Mouse (Mus musculus) hindbrain, embryonic 12.5 days (tissue): ENCODE measurements around the gene Fads3. TPM values are rescaled to one million over a fixed set of nuclear protein-coding genes. Genes with fewer than 3 reads are reported as not detected.

Experiments used
- ATAC-seq: fragments of 200-750 bp; cut with Nextera tagmentation; 2 replicates; pipeline ENCODE4 v1.8.0; 2017; ENCODE audit warnings: moderate TSS enrichment; ENCODE audit not compliant: low FRiP score
- H3K27ac ChIP-seq: fragments of 300-500 bp; sonication (generic); 2 replicates; pipeline ENCODE4 v1.5.1; 2016; ENCODE audit warnings: mild to moderate bottlenecking
- H3K27me3 ChIP-seq: fragments of 300-500 bp; sonication (generic); 2 replicates; pipeline ENCODE4 v1.6.1; 2016; ENCODE audit warnings: mild to moderate bottlenecking
- H3K36me3 ChIP-seq: fragments of 300-500 bp; sonication (generic); 2 replicates; pipeline ENCODE4 v1.6.1; 2016; ENCODE audit warnings: mild to moderate bottlenecking
- H3K4me1 ChIP-seq: fragments of 300-500 bp; sonication (generic); 2 replicates; pipeline ENCODE4 v1.6.1; 2016
- H3K4me2 ChIP-seq: fragments of 300-500 bp; sonication (generic); replicated peaks from 2 replicates; pipeline ENCODE4 v1.6.1; 2016; ENCODE audit warnings: mild to moderate bottlenecking
- H3K4me3 ChIP-seq: fragments of 300-500 bp; sonication (generic); 2 replicates; pipeline ENCODE4 v1.5.1; 2016; ENCODE audit warnings: mild to moderate bottlenecking
- H3K9ac ChIP-seq: fragments of 300-500 bp; sonication (generic); 2 replicates; pipeline ENCODE4 v1.6.1; 2016; ENCODE audit warnings: mild to moderate bottlenecking, moderate library complexity
- H3K9me3 ChIP-seq: fragments of 300-500 bp; sonication (generic); replicated peaks from 2 replicates; pipeline ENCODE4 v1.6.1; 2016; ENCODE audit warnings: mild to moderate bottlenecking
- WGBS: fragments of 180-500 bp; shearing (Covaris S2); methylation state at CpG from one replicate; pipeline ENCODE4 v1.1.7; 2016; 5-methylcytosine and 5-hydroxymethylcytosine counted together
- polyA plus RNA-seq: library from polyadenylated mRNA; unstranded; fragments of >200 nt; fragmentation: Nextera tagmentation; extraction: Ambion mirVana; gene quantifications from 2 replicates; pipeline ENCODE4 v1.2.1, GENCODE M21; 2016

The Fads3 gene
- polyA plus RNA-seq, 1 experiment from 2014 or later, result 13.1 TPM

DNA sequence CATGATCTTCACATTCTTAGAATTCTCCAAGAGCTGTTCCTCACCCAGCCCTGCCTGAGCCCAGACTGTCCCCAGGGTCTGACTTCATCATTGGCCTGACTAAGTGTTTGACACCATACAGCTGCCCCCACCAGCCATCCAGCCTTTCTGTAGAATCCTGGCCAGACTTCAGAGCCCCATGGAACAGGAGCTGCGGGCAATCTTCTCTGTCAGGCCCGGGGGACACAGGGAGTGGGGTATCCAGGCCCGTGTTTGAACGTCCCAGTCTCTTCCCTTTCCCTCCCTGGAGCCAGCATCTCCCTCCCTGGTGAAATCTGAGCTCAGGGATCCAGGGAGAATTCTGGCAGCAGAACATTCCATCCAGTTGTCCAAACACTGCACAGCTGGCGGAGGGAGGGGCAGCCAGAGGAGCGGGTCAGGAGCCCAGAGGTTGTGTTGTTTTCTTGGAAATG is 28.5 kb upstream of the Fads3 start:
- 53% methylated on average over 6 of the region's 6 CpGs for WGBS
- Histone ChIP-seq H3K36me3 (no peaks in the 10 kb centered on the region), H3K4me2 (no peak overlapping the region), H3K27me3 (no peaks in the 10 kb centered on the region), H3K4me1 (peaks cover 19% of the 10 kb centered on the region), H3K9ac (no peak overlapping the region), H3K27ac (peak overlapping the region; percentile 69; the same call in 1 of the 2 replicates), H3K9me3 (no peaks in the 10 kb centered on the region), H3K4me3 (no peak overlapping the region)
- ATAC-seq, result no peak

DNA sequence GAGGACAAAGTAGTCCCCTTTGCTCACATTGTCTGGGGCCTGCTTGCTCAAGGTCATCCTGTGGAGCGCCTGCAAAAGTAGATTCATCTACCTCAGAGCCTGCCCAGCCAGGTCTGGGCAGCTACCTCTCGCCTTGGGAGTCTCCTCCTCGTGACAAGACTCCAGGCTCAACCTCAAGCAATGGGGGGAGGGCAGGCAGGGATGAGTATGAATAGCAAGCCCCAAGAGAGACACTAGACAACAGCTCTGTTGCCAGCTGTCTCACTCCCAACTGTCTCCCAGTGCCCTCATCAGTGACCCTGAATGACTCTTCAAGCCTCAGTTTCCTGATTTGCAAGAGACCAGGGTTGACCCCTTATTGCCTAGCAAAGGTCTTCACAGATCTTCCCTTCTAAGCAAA is 28.0 kb upstream of the Fads3 start:
- no peak for ATAC-seq
- Histone ChIP-seq H3K27me3 (no peaks in the 10 kb centered on the region), H3K27ac (peak overlapping the region; percentile 71), H3K9ac (no peak overlapping the region; the same call in 1 of the 2 replicates), H3K9me3 (no peaks in the 10 kb centered on the region), H3K36me3 (no peaks in the 10 kb centered on the region), H3K4me1 (peaks cover 21% of the 10 kb centered on the region), H3K4me3 (no peak overlapping the region), H3K4me2 (no peak overlapping the region)
- 44% methylated on average over 3 of the region's 3 CpGs for WGBS

DNA sequence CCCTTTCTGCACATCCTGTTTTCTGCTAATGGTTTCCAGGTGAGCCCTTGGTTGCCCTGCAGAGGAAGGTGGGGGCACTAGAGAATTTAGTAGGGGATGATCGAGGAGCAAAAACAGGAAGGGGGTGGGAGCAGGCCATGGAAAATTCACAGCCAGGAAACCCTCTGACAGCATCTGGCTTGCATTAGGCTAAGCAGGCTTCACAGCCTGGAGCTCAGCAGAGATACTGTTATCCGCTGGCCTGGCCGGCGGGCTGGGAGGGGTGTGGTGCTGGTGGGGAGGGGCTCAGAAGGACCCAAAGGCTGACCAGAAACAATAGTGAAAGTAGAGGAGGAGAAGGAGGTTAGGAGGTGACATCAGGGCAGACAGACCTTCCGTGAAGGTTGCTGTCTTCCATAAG is 27.5 kb upstream of the Fads3 start:
- H3K9ac ChIP-seq, result no peak overlapping the region; the same call in 1 of the 2 replicates
- 70% methylated on average over 5 of the region's 5 CpGs for WGBS
- H3K4me2 ChIP-seq, result no peak overlapping the region
- H3K4me1 ChIP-seq, result peaks cover 25% of the 10 kb centered on the region
- H3K9me3 ChIP-seq, result no peaks in the 10 kb centered on the region
- H3K4me3 ChIP-seq, result no peak overlapping the region
- H3K27ac ChIP-seq, result no peak overlapping the region
- ATAC-seq, result no peak
- H3K27me3 ChIP-seq, result peaks cover under 1% of the 10 kb centered on the region; the same call in 1 of the 2 replicates
- H3K36me3 ChIP-seq, result no peaks in the 10 kb centered on the region

DNA sequence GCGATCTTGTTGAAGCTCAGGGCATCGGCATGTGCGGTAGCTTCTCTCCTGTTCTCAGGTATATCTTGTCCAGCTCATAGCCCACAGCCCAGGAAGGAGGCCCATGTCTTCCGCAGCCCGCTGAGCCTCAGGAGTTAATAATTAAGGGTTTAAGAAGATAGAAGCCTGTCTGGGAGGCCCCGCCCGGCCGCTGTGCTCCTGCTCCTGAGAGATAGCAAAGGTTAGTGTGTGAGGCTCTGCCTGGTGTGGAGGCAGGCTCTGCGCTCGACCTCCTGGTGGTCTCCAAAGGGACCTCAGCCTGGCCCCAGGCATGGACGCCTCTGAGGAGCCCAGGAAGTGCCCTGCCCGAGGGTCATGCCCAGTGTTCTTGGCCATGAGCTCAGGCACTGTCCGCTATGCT is 26.5 kb upstream of the Fads3 start:
- no peak overlapping the region for H3K9ac ChIP-seq
- no peak overlapping the region for H3K4me3 ChIP-seq
- no peak overlapping the region for H3K4me2 ChIP-seq
- H3K4me1 ChIP-seq, result peaks cover 31% of the 10 kb centered on the region
- no peak for ATAC-seq
- H3K27me3 ChIP-seq, result peaks cover 8% of the 10 kb centered on the region
- no peaks in the 10 kb centered on the region for H3K9me3 ChIP-seq
- H3K27ac ChIP-seq, result no peak overlapping the region
- H3K36me3 ChIP-seq, result no peaks in the 10 kb centered on the region
- 73% methylated on average over 13 of the region's 13 CpGs for WGBS

DNA sequence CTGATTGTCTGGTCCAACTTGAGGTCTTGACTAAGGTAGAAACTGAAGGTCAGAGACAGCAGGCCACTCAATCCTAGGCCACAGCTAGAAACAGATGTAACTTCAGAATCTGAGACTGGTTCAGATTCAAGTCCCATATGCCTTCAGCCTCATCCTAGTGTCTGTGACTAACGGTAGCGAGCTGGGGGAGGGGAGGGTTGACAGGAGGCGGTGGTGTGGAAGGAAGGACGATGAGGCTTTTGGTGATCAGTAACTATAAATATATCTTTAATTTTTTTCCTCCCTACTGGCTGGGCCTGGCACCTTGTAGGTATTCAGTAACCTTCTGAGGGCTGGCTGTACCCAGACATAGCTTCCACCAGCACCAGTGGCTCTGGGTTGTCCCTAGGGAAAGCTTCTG is 25.9 kb upstream of the Fads3 start:
- Histone ChIP-seq H3K27ac (no peak overlapping the region), H3K4me3 (no peak overlapping the region), H3K4me2 (no peak overlapping the region), H3K36me3 (no peaks in the 10 kb centered on the region), H3K9me3 (no peaks in the 10 kb centered on the region), H3K9ac (no peak overlapping the region), H3K27me3 (peaks cover 8% of the 10 kb centered on the region), H3K4me1 (peaks cover 31% of the 10 kb centered on the region)
- WGBS, result 74% methylated on average over 4 of the region's 4 CpGs
- ATAC-seq, result no peak

DNA sequence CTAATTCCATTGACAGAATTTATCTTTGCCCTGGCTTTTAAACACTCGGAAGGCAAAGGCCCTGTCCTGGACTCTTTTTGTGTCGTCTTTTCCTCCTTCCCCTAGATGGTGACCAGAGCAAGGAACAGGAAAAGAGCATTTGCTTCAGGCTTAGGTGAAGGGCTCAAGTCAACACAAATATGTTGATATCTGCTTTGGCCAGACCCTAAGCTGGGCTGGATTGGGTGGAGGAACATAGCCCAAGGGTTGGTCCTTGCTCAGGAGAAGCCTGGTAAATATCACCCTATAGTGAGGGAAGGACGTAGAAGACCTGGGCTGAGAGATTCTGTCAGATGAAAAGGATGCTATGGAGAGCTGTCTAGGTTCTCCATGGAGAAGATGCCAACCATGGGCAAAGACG is 25.2 kb upstream of the Fads3 start:
- no peaks in the 10 kb centered on the region for H3K36me3 ChIP-seq
- ATAC-seq, result no peak
- no peak overlapping the region for H3K9ac ChIP-seq
- H3K9me3 ChIP-seq, result no peaks in the 10 kb centered on the region
- no peak overlapping the region for H3K4me2 ChIP-seq
- WGBS, result 89% methylated on average over 4 of the region's 4 CpGs
- H3K4me3 ChIP-seq, result no peak overlapping the region
- H3K27ac ChIP-seq, result no peak overlapping the region
- peaks cover 8% of the 10 kb centered on the region for H3K27me3 ChIP-seq
- peaks cover 31% of the 10 kb centered on the region for H3K4me1 ChIP-seq

DNA sequence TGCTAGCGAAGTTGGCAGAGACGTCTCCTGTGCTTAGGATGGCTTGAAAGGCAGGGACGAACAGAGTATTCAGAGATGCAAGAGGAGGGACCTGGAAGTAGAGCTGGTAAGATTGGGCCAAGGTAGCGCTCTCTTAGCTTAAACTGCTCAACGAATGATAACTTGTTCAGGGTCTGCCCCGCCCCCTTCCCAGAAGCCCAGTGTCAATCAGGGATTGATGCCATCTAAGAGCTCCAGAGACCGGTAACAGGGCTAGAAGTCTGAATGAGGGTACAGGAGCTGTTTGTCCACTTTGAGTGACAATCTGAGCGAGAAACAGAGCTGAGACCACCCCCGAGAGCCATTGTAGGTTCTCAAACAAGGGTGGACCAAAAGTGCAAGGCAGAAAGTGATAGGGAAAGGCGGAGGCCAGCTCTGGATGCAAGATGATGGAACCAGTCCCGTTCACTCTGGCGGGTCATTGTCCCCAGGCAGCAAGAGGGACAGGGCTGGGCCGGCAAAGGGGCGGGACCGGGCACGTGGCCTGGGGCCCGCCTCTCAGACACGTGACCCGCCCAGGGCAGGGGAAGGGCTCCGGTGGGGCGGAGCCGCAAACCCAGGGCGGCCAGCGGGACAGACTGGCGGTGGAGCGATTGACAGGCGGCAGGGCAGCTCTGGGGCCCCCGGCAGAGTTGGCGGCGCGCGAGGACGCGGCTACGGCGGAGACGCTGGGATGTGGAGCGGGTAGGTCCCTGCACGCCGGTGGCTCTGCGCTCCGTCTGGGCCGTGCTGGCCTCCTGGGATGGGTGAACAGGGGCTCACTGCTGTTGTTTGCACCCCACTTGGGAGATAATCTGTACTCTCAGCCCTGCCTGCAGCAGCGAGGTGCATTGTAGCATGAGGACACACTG is 23.5 kb upstream of the Fads3 start:
- peaks cover 32% of the 10 kb centered on the region for H3K4me1 ChIP-seq
- WGBS, result 5% methylated on average over 43 of the region's 44 CpGs

DNA sequence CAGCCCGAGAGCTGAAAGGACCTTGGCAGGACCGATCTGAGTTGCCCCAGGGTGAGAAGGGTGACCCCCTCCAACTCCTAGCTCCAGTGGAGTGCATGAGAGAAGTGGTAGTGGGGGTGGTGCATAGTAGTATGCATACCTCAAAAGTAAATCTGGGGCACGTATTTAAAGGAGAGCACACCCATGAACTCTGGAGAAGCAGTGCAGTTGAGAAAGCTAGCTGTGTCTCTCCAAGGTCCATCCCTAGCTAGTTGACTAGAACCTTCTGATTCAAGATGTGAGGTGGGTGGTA is 22.9 kb upstream of the Fads3 start:
- Histone ChIP-seq H3K9me3 (no peaks in the 10 kb centered on the region), H3K4me1 (peaks cover 28% of the 10 kb centered on the region), H3K27ac (peak overlapping the region; percentile 76; the same call in 1 of the 2 replicates), H3K4me2 (peak overlapping the region; percentile 85), H3K27me3 (peaks cover 8% of the 10 kb centered on the region), H3K9ac (peak overlapping the region; percentile 63), H3K36me3 (no peaks in the 10 kb centered on the region), H3K4me3 (peak overlapping the region; percentile 55)
- no peak; the same call in 1 of the 2 replicates for ATAC-seq
- 0% methylated on average over 3 of the region's 3 CpGs for WGBS

More for the DNA sequence above, 23.5 kb upstream of the Fads3 start:
- H3K27me3 ChIP-seq, result peaks cover 8% of the 10 kb centered on the region
- H3K9me3 ChIP-seq, result no peaks in the 10 kb centered on the region
- H3K27ac ChIP-seq, result peak overlapping the region; percentile 76
- H3K9ac ChIP-seq, result peak overlapping the region; percentile 63
- ATAC-seq, result peak; percentile 97
- H3K4me3 ChIP-seq, result peak overlapping the region; percentile 55
- H3K4me2 ChIP-seq, result peak overlapping the region; percentile 85
- no peaks in the 10 kb centered on the region for H3K36me3 ChIP-seq

DNA sequence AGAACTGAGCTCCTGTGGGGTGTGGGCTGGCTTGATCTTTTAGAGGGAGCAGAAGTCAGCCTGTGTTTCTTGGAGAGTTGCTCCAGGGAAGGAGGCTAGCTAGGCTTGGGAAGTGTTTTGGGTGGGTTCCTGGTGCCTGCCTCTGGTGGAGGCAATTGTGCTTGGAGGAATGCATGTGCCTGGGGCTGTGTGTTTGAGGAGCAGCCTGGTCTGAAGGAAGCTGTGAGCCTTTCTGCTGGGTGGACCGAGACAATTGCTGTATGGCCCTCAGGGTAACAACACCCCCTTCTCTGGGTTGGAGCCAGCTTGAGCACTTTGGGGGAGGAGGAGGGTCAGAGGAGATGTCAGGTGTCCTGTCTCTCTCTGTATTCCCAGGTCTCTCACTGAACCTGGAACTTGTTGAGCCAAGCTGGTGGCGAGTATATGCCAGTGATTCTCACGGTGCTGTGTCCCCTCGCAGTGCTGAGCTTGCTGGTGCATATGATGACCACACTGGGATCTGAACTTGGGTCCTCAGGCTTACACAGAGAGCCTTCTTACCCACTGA is 22.1 kb upstream of the Fads3 start:
- WGBS, result 69% methylated on average over 4 of the region's 4 CpGs
- no peak for ATAC-seq
- H3K4me2 ChIP-seq, result peak overlapping the region; percentile 85
- 0 out of 2 replicates have a peak overlapping the region, but pooled peaks have one; percentile 63 for H3K9ac ChIP-seq
- H3K36me3 ChIP-seq, result no peaks in the 10 kb centered on the region
- no peaks in the 10 kb centered on the region for H3K9me3 ChIP-seq
- peaks cover 25% of the 10 kb centered on the region; the same call in 1 of the 2 replicates for H3K4me1 ChIP-seq
- peak overlapping the region; percentile 55 for H3K4me3 ChIP-seq
- no peak overlapping the region for H3K27ac ChIP-seq
- H3K27me3 ChIP-seq, result peaks cover 8% of the 10 kb centered on the region

DNA sequence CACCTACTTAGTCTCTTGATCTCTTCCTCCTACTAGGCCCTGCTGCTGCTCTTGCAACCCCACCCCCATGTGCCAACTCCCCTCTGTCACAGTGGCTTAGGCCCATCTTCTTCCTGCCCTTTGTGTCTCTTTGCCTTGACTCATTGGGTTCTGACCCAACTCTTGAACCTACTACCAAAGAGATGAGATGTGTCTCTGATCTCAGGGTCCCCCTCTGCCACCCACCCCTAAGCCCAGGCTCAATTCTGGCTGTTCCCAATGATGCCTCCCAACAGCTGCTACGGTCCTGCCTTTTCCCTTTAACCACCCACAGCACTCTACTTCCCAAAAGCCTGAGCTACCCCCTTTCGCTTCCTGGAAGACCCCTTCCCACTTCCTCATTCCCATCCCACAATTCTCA is 19.4 kb upstream of the Fads3 start:
- Histone ChIP-seq H3K4me1 (peaks cover 32% of the 10 kb centered on the region), H3K4me2 (no peak overlapping the region), H3K9me3 (no peaks in the 10 kb centered on the region), H3K27me3 (peaks cover 8% of the 10 kb centered on the region), H3K27ac (no peak overlapping the region), H3K36me3 (no peaks in the 10 kb centered on the region), H3K9ac (no peak overlapping the region), H3K4me3 (no peak overlapping the region)
- ATAC-seq, result no peak
- WGBS, result 93% methylated on average over 2 of the region's 2 CpGs

DNA sequence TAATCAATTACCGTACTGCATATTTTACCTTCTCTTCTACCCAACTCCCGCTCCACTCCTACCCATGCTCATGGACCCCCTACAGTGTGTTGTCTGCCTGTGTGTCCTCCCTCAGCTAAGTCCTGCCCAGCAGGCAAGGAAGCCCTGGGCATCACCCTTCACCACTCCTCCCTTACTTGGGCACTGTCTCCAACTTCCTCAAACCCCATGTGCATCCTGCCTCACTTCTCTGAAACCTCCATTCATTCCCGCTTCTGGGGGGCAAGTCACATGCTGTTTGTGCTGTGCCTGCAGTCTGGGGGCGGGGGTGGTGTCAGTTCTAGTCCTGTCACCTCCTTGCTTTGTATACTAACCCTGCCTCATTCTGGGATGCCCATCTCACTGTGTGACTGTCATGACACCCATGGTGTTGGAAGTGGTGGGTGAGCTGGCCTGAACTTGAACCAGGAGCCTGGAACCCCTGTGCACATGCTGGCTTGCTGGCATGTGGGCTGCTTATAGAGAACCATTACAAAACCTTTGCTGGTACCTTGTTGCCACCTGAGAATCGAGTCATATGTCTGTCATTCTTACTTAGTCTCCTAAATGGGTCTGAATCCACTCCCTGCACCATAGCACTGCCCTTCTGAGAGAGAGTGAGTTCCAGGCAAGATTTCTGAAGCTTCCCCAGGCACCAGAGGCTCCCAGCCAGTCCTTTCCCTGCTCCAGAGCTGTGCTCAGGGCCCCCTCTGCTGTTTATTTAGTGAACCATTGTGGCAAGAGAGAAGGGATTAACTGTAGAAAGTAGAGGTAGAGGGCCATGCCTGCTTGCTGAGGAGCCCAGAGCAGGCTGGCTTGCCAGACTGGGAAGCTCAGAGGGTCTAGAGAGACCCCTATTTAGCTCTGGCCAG is 18.7 kb upstream of the Fads3 start:
- Histone ChIP-seq H3K27me3 (peaks cover 8% of the 10 kb centered on the region), H3K4me1 (peaks cover 29% of the 10 kb centered on the region), H3K4me3 (no peak overlapping the region), H3K4me2 (no peak overlapping the region), H3K9ac (no peak overlapping the region), H3K36me3 (peaks cover 3% of the 10 kb centered on the region; the same call in 1 of the 2 replicates), H3K9me3 (no peaks in the 10 kb centered on the region), H3K27ac (0 out of 2 replicates have a peak overlapping the region, but pooled peaks have one; percentile 30)
- WGBS, result 66% methylated on average over 5 of the region's 5 CpGs
- no peak for ATAC-seq

DNA sequence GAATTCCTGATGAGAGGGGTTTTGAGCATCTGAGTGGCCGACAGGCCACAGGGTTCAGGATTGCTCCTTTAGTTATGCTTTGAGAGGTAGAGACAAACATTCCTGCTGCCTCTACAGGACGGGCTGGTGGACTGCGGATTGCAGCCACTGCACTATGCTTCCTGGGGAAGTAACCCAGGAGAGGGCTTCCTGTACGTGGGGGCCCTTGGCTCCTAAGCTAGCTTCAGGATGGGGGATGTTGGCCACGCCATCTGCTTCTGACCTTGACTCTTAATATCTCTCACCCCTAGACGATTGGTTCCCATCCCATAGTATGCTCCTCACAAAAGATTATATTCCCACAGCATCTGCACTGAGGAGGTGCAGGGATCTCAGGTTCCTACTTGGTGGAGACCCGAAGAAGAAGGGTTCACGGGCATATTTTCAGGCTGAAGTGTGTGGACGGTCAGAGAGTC is 18.0 kb upstream of the Fads3 start:
- H3K36me3 ChIP-seq, result peaks cover 9% of the 10 kb centered on the region; the same call in 1 of the 2 replicates
- ATAC-seq, result no peak
- WGBS, result 72% methylated on average over 9 of the region's 9 CpGs
- H3K4me2 ChIP-seq, result no peak overlapping the region
- peaks cover 26% of the 10 kb centered on the region for H3K4me1 ChIP-seq
- H3K4me3 ChIP-seq, result no peak overlapping the region
- no peaks in the 10 kb centered on the region for H3K9me3 ChIP-seq
- H3K27ac ChIP-seq, result 0 out of 2 replicates have a peak overlapping the region, but pooled peaks have one; percentile 30
- no peak overlapping the region for H3K9ac ChIP-seq
- H3K27me3 ChIP-seq, result peaks cover 8% of the 10 kb centered on the region
